Mouse (Mus musculus): ENCODE results near the gene Hnrnpa1. TPM values are rescaled to one million over a fixed set of nuclear protein-coding genes. Genes with fewer than 3 reads are reported as not detected.
A peak's percentile ranks its signal among the peaks of the same experiment; 100 is the strongest.

Hnrnpa1 gene
- 935 and 1,030 TPM in 2 replicates for polyA plus RNA-seq (2015; fragmentation: Nextera tagmentation; extraction: Ambion mirVana)

DNA sequence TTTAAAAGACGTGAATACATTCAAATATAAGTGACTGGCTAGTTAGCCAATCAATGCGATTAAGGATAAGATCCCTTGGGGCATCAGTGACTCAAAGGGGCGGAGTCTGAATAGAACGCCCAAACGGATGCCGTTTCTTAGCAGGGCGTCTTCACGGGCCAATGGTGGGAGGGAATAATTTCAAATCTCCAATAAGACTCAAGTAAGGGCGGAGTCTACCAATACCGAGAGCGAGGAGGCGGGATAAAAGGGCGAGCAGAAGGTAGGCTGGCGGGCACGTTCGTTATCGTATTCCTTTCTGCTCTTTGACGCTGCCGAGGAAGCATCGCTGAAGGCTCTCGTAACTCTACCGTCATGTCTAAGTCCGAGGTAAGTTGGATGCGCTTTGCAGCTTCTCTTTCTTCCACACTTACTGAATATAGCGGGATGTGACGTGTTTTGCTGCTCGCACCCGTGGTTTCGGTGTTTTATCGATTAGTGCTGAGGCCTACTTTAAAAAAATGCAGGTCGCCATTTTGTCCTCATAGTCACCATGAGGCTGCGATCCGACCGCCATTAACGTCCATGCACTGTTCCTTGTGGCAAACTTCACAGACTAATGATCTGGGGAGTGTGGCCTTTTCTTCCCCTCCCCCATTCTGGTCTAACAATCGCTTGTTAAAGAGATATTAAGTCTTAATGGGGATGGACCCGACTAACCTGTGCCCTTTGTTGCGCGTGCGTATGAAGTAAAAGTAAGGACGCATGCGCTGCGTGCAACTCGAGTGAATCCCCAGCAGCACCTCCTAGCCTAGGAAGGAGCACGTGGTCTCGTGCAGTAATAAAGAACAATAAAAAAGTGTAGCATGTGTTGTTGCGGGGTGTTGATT, at the start of gene Hnrnpa1:
Hnrnpa1 (plus strand) TSS at position 273 of the 869 bp plus-strand sequence.
- peak within 1 kb of the TSS; percentile 95 for H3K27ac ChIP-seq (ENCODE audit: low read length)
- no peaks in the 10 kb centered on the region for H3K9me3 ChIP-seq (ENCODE audit: control insufficient read depth, low read length)
- ATAC-seq = peak; percentile 93
- H3K27me3 ChIP-seq (replicated peaks; ENCODE audit: control insufficient read depth, insufficient read depth, low read length) = no peaks in the 10 kb centered on the region
- H3K4me2 ChIP-seq (ENCODE audit: low read length) = peak within 1 kb of the TSS; percentile 81
- peak within 1 kb of the TSS; percentile 71 for H3K9ac ChIP-seq (replicated peaks; ENCODE audit: low read depth, low read length)
- H3K4me1 ChIP-seq (replicated peaks; ENCODE audit: control insufficient read depth, insufficient read depth, low read length) = peaks cover 38% of the 10 kb centered on the region
- H3K4me3 ChIP-seq (replicated peaks; ENCODE audit: low read length) = peak within 1 kb of the TSS; percentile 72
- under 1% methylated on average over 47 of the region's 47 CpGs for WGBS
- peaks cover 20% of the 10 kb centered on the region for H3K36me3 ChIP-seq (ENCODE audit: control insufficient read depth, insufficient read depth)

DNA sequence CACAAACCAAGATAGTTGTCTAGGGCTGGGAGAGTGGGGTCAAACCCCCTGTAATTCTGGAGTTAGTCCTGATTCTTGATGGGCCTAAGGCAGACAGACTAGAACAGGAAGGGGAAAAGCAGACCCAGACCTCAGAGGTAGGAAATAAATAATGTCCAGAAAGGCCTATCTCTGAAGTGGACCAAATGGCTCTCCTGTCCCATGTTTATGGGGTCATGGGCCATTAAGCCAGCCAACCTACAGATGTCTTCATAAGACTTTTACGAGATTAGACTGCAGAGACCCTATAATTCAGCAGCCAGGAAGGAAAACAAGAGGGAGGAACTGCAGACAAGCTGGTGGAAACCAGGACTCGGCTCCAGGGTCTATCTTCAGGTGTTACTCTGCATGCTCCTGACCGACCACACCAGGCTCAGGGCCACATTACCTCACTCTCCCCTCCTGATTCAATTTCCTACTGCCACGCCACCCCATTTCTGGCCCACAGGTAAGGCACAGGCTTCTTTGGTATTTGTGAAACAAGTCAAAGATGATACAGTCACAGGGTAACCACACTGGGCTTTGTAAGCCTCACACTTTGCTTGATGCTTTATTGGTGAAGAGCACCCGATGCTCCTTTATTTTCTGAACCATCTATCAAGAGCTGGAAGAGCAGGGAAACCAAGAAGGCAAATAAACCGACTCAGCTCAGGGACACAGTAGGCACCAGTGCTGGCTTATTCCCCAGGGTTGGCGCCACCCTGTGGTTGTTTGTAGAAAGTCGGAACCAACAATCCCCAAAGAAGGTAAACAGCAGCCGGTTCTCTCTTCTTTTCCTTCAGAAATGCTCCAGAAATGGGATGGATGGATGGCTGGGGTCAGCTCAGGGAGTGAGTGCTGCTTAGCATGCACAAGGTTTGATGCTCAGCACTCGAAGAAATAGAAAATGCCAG, 49.4 kb upstream of the Hnrnpa1 start:
- H3K4me3 ChIP-seq (replicated peaks; ENCODE audit: low read length) = no peak overlapping the region
- no peak overlapping the region for H3K27ac ChIP-seq (ENCODE audit: low read length)
- no peak overlapping the region for H3K9ac ChIP-seq (replicated peaks; ENCODE audit: low read depth, low read length)
- no peaks in the 10 kb centered on the region for H3K27me3 ChIP-seq (replicated peaks; ENCODE audit: control insufficient read depth, insufficient read depth, low read length)
- peaks cover 18% of the 10 kb centered on the region for H3K36me3 ChIP-seq (ENCODE audit: control insufficient read depth, insufficient read depth)
- WGBS = 65% methylated on average over 10 of the region's 10 CpGs
- ATAC-seq = peak; percentile 13; the same call in 1 of the 2 replicates
- no peaks in the 10 kb centered on the region for H3K9me3 ChIP-seq (ENCODE audit: control insufficient read depth, low read length)
- H3K4me1 ChIP-seq (replicated peaks; ENCODE audit: control insufficient read depth, insufficient read depth, low read length) = no peaks in the 10 kb centered on the region
- H3K4me2 ChIP-seq (ENCODE audit: low read length) = no peak overlapping the region

DNA sequence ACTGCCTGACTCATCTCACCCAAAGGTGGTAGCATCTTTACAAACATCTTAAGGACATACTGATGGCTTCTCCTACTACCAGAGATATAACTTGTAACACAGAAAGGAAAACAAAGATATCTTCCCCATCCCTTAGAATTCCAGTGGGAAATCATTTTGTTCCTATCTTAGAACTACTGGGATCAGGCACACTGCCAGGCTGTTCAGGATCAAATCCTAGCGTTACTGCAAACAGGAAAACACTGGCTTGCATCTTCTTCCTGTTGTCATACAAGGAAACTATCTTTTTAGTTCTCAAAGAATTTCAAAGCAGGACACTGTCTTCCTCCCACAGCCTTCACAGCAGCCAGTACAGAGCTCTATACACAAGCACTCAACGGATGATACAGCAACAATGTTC, 46.6 kb upstream of the Hnrnpa1 start:
- ATAC-seq = no peak
- peaks cover 26% of the 10 kb centered on the region for H3K36me3 ChIP-seq (ENCODE audit: control insufficient read depth, insufficient read depth)
- no peak overlapping the region for H3K4me2 ChIP-seq (ENCODE audit: low read length)
- H3K9ac ChIP-seq (replicated peaks; ENCODE audit: low read depth, low read length) = no peak overlapping the region
- peaks cover 9% of the 10 kb centered on the region; the same call in 1 of the 2 replicates for H3K4me1 ChIP-seq (replicated peaks; ENCODE audit: control insufficient read depth, insufficient read depth, low read length)
- H3K9me3 ChIP-seq (ENCODE audit: control insufficient read depth, low read length) = no peaks in the 10 kb centered on the region
- H3K27me3 ChIP-seq (replicated peaks; ENCODE audit: control insufficient read depth, insufficient read depth, low read length) = no peaks in the 10 kb centered on the region
- 85% methylated on average over 2 of the region's 2 CpGs for WGBS
- no peak overlapping the region for H3K27ac ChIP-seq (ENCODE audit: low read length)
- no peak overlapping the region for H3K4me3 ChIP-seq (replicated peaks; ENCODE audit: low read length)

DNA sequence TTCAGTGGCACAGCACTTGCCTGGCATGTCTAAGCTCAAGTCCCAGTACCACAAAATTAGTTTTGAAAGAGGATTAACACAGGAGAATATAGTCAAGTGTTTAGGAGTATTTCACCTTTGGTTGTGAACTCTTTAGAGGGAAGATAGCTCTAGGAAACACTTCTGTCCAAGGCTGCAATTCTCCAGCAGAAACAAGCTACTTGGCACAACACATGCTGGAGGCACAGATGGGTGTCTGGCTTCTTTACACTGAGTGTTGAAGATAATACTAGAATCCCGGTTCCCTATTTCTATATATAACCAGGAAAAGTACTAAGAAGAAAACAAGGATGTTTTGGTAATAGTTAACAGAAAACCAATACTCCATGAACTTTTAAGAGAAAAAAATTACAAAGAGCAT, 43.4 kb upstream of the Hnrnpa1 start:
- no peak overlapping the region for H3K27ac ChIP-seq (ENCODE audit: low read length)
- no peaks in the 10 kb centered on the region for H3K27me3 ChIP-seq (replicated peaks; ENCODE audit: control insufficient read depth, insufficient read depth, low read length)
- H3K36me3 ChIP-seq (ENCODE audit: control insufficient read depth, insufficient read depth) = peaks cover 30% of the 10 kb centered on the region
- 65% methylated on average over 1 of the region's 1 CpGs for WGBS
- H3K9ac ChIP-seq (replicated peaks; ENCODE audit: low read depth, low read length) = no peak overlapping the region
- ATAC-seq = no peak
- H3K4me3 ChIP-seq (replicated peaks; ENCODE audit: low read length) = no peak overlapping the region
- H3K4me2 ChIP-seq (ENCODE audit: low read length) = no peak overlapping the region
- peaks cover 9% of the 10 kb centered on the region; the same call in 1 of the 2 replicates for H3K4me1 ChIP-seq (replicated peaks; ENCODE audit: control insufficient read depth, insufficient read depth, low read length)
- no peaks in the 10 kb centered on the region for H3K9me3 ChIP-seq (ENCODE audit: control insufficient read depth, low read length)

DNA sequence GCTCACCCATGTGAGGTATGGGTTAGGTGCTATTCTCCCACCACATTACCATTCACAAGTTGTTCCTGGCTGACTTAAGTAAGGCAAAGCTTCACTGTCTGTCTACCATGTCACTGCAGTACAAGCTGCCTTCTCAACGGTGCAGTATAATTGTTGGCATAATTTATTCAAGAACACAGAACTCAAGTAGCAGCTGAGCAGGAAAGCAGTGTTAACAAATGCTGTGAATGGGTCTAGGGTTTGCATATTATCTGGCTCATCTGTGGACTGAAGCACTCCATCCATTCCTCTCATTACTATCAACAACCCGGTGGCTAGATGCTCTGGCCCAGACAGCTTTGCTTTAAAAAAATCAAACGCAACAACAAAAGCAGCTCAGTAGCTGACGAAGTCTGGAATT, 42.4 kb upstream of the Hnrnpa1 start:
- WGBS = 49% methylated on average over 4 of the region's 4 CpGs
- Histone ChIP-seq H3K9ac (replicated peaks; ENCODE audit: low read depth, low read length) (no peak overlapping the region), H3K36me3 (ENCODE audit: control insufficient read depth, insufficient read depth) (peaks cover 22% of the 10 kb centered on the region), H3K27ac (ENCODE audit: low read length) (peak overlapping the region; percentile 52; the same call in 1 of the 2 replicates), H3K9me3 (ENCODE audit: control insufficient read depth, low read length) (no peaks in the 10 kb centered on the region), H3K27me3 (replicated peaks; ENCODE audit: control insufficient read depth, insufficient read depth, low read length) (no peaks in the 10 kb centered on the region), H3K4me1 (replicated peaks; ENCODE audit: control insufficient read depth, insufficient read depth, low read length) (peaks cover 14% of the 10 kb centered on the region), H3K4me3 (replicated peaks; ENCODE audit: low read length) (no peak overlapping the region), H3K4me2 (ENCODE audit: low read length) (no peak overlapping the region)
- 0 out of 2 replicates have a peak, but pooled peaks have one; percentile 31 for ATAC-seq

DNA sequence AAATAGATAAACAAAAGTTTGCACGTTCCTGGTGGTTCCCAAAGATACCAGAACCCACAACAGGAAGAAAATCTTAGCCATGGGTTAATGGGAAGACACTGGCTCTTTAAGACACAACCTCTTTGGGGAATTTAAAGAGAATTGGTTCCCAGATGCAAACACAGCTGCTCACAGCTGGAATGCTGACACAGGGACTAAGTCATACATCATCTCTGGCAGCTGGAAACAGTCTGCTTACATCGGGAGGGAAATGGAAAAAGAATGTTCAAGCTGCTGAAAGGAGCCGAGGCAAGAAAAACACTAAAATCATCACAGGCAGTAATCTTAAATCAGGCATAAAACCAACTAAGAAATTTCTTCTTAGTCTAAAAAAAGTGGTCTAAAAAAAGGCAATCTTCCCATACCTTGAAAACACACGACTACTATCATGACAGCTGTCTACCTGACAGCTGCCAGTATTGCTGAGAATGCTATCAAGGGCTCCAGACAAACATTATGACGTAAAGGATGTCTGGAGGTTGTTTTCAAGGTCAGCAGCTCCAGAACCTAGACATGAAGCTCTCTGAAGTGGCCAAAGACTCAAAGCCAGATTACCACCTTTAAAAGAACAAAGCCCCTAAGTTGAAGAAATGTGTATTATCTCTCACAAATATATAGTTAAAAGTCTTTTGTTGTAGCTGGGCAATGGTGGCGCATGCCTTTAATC, 38.0 kb upstream of the Hnrnpa1 start:
- WGBS = 78% methylated on average over 6 of the region's 6 CpGs
- peaks cover 27% of the 10 kb centered on the region for H3K36me3 ChIP-seq (ENCODE audit: control insufficient read depth, insufficient read depth)

DNA sequence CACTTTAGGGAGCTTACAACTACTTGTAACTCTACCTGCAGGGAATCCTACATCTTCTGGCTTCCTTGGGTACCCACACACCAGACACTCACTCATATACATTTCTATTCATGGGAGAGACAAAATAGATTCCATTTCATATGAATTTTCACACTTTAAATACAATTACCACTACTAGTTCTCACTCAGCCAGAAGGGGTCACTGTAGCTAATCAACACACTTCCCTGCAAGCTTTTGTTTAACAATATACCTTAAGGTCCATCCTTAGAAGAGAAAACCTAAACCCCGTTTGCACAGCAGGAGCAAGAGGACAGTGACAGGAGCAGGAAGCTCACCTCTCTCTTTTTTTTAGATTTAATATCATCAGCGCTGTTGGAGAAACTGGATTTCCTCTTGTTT, 35.1 kb upstream of the Hnrnpa1 start:
- Histone ChIP-seq H3K27ac (ENCODE audit: low read length) (no peak overlapping the region), H3K27me3 (replicated peaks; ENCODE audit: control insufficient read depth, insufficient read depth, low read length) (no peaks in the 10 kb centered on the region), H3K4me2 (ENCODE audit: low read length) (no peak overlapping the region), H3K9ac (replicated peaks; ENCODE audit: low read depth, low read length) (no peak overlapping the region), H3K4me3 (replicated peaks; ENCODE audit: low read length) (no peak overlapping the region), H3K36me3 (ENCODE audit: control insufficient read depth, insufficient read depth) (peaks cover 18% of the 10 kb centered on the region; the same call in 1 of the 2 replicates), H3K4me1 (replicated peaks; ENCODE audit: control insufficient read depth, insufficient read depth, low read length) (peaks cover 4% of the 10 kb centered on the region), H3K9me3 (ENCODE audit: control insufficient read depth, low read length) (no peaks in the 10 kb centered on the region)
- 51% methylated on average over 2 of the region's 2 CpGs for WGBS
- no peak for ATAC-seq

More for the DNA sequence above, 38.0 kb upstream of the Hnrnpa1 start:
- H3K9ac ChIP-seq (replicated peaks; ENCODE audit: low read depth, low read length) = no peak overlapping the region
- H3K4me1 ChIP-seq (replicated peaks; ENCODE audit: control insufficient read depth, insufficient read depth, low read length) = peaks cover 12% of the 10 kb centered on the region
- no peak for ATAC-seq
- H3K27ac ChIP-seq (ENCODE audit: low read length) = no peak overlapping the region
- no peaks in the 10 kb centered on the region for H3K9me3 ChIP-seq (ENCODE audit: control insufficient read depth, low read length)
- no peak overlapping the region for H3K4me3 ChIP-seq (replicated peaks; ENCODE audit: low read length)
- no peaks in the 10 kb centered on the region for H3K27me3 ChIP-seq (replicated peaks; ENCODE audit: control insufficient read depth, insufficient read depth, low read length)
- H3K4me2 ChIP-seq (ENCODE audit: low read length) = no peak overlapping the region

DNA sequence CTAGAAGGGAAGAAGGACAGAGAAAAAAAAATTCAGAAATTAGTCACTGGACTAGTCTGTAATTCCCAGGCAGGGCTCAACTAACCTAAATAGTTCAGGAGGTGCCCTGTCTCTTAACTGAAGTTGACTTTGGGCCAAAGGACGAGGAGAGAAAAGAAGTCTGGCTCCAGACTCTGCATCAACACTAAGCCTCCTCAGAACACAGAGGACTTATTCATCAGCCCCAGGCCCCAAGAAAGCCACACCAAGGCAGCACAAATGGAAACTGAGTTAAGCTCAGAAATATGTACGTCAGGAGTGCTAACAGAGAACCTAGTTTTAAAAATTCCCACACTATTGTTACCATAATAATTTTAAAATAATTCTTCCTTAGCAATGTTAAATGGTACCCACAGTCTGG, 26.1 kb upstream of the Hnrnpa1 start:
- peak overlapping the region; percentile 47 for H3K4me2 ChIP-seq (ENCODE audit: low read length)
- peak overlapping the region; percentile 70 for H3K27ac ChIP-seq (ENCODE audit: low read length)
- peaks cover 31% of the 10 kb centered on the region for H3K4me1 ChIP-seq (replicated peaks; ENCODE audit: control insufficient read depth, insufficient read depth, low read length)
- H3K4me3 ChIP-seq (replicated peaks; ENCODE audit: low read length) = peak overlapping the region; percentile 28
- no peaks in the 10 kb centered on the region for H3K9me3 ChIP-seq (ENCODE audit: control insufficient read depth, low read length)
- no peaks in the 10 kb centered on the region for H3K27me3 ChIP-seq (replicated peaks; ENCODE audit: control insufficient read depth, insufficient read depth, low read length)
- 4% methylated on average over 2 of the region's 2 CpGs for WGBS
- H3K9ac ChIP-seq (replicated peaks; ENCODE audit: low read depth, low read length) = no peak overlapping the region
- peaks cover 14% of the 10 kb centered on the region for H3K36me3 ChIP-seq (ENCODE audit: control insufficient read depth, insufficient read depth)
- ATAC-seq = no peak
